Mouse (Mus musculus) brain, embryonic 18.5 days (tissue): ENCODE measurements at regions not wholly inside any gene's neighbourhood (a gene's known extent, or its start where the extent isn't known, plus 50 kb on each side); places are given as distances from the start of the nearest gene placed in this dataset.

Experiments
- DNase-seq: peaks from one replicate; pipeline ENCODE4 v3.0.0-alpha.2; 2012; ENCODE audit warnings: low read depth, low spot score

DNA sequence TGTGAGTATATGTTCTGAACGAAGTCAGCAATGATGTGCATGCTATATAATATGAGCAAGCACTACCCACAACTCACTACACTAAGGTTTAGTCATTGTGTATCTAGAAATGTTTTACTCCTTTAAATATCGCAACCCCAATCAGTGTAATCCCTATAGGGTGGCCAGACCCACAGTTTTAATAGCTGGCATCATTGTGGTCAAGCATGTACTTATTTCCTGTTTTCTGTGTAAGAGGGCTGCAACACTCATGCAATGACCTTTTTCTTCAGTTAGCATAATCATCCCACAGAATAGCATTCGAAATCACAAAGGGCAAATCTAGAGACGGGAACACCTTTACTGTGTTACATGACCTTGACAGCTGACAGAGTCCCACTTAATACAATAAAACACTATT lies 333.3 kb downstream of the Insc start:
- DNase-seq, result no peak

DNA sequence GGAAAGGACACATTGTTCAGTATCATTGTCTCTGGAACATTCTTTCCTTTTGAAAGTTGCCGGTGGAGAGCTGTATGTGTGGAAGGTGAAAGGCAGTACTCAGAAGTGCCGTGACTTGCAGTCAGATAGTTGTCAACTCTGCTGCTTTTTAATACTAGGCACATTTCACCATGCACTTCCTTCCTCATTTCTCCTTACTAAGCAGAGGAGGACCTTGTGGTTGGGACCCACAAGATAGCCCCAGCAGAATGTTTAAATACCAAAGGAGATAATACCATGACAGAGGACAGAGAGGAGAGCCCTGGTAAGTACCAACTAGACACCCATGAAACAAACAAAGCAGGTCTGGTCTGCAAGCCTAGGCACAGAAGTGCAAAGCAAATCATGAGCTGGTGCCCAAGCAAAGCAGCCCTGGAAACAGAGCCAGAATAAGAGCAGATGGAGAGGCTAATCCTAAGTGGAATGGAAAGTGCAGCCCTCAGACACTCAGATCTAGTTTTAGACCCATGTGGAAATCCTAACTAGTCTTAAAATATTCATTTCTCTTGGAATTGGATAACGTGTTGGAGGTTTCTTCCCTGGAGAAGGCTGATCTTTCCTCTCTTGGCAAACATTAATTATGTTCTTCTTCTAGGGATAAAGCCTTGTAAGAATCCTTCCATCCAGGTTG lies 341.4 kb downstream of the Insc start:
- DNase-seq, result no peak

DNA sequence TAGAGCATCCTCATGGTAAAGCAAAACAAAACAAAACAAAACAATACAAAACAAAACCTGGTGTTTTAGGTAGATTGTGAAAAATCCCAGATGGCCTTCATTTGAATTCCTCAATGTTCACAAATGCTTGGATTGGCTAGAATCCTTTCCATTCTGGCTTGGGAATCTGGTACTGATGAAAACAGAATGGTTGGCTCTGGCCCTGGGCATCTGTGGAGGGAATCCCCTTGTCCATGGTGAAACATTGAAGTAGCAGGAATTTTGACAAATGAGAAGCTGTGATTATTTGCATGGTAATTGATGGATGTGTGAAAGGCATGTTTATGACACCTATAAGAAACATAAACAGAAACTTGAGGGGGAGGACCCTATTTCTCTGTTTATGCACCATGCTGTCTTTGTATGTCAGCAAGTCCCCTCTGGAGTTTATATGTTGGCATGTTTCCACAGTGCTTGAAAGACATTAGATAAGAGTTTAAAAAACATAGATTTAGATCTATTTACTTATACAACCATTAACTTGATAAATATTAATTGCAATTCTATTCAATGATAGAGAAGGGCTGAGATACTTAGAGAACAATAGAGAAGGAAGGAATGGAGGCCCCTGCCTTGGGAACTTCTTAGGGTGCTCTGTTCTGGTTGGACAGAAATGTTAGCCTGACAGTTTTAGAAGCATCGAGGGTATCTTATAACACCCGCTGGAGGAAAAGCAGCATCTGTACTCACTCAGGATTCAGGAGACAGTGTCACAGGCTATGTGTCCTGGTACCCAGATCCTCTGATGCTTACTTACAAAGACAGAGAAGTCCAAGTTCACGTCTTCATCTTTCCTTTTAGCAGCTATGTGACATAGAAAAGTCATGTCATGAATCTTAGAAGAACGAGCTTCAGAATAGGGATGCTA lies 343.3 kb downstream of the Insc start:
- DNase-seq, result peak; percentile 62

DNA sequence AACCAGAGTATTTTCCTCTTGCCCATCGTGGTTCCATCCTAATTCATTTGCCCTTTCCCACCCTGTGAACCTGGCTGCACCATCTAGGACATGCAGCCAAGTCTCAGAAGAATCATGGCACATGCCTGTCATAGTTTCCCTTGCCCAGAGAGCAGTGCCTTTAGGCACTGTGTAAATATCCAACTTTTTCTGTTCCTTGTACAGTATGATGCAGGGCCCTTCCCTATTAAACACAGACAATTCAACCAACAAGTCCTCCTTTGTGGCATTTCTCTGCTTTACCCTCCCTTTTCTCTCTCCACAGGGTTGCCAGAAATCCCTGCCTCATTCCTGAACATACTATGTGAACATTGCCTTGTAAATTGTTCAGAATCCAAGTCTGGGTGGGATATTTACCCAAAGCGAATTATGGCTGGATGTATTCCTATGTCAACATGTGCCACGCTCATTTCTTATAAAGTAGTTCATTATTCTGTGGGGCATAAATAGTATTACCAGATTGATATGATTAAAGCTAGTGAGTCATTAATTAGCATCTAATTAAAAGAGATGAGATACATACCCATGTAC lies 349.1 kb downstream of the Insc start:
- no peak for DNase-seq

DNA sequence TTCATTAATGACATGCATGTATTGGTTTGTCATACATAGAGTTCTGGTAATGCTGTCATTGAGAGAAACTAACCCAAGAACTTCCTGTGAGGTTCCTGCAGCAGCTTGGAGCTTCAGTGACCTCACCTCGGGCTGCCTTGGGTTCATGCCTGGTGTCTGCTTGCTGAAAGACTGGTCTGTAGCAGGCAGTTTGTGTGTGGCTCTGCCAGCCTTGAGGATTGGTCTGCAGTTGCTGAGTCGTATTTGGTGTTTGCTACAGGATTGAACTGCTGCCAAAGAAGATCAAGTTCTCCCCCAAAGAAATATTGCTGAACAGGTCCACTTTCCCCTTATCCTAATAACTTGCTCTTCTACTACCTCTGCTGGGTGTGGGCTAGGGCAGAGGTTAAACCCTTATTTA lies 362.5 kb downstream of the Insc start:
- no peak for DNase-seq

DNA sequence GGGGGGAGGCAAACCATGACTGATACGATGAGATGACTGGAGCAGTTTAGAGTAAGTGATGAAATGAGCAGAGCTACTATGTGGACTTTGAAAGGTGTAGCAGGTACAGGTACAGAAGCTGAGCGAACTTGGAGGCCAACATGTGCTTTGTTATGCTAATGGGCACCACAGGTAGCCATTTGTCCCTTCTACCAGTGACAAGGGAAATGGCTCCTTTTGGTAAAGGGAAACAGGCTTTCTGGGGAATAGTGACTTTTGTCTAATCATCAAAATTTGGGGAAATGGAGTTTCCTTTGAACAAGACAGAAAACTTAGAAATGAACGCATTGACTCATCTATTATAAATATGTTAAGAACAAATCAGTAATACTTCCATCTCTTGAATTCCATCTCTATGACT lies 368.8 kb downstream of the Insc start:
- DNase-seq, result no peak

DNA sequence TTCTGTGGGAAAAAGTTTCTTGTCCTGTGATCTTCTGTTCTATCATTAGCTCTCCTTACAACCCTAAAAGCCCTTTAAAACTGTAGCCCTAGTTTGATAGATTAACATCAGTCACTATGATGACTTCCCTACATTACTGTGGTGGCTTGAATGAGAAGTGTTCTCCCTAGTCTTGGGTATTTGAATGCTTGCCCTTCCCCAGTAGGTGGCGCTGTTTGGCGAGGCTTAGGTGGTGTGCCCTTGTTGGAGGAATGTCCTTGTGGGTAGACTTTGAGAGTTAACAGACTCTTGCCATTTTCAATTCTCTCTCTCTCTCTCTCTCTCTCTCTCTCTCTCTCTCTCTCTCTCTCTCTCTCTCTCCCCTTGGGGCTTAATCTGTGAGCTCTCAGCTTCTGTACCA lies 379.8 kb downstream of the Insc start:
- DNase-seq, result no peak

DNA sequence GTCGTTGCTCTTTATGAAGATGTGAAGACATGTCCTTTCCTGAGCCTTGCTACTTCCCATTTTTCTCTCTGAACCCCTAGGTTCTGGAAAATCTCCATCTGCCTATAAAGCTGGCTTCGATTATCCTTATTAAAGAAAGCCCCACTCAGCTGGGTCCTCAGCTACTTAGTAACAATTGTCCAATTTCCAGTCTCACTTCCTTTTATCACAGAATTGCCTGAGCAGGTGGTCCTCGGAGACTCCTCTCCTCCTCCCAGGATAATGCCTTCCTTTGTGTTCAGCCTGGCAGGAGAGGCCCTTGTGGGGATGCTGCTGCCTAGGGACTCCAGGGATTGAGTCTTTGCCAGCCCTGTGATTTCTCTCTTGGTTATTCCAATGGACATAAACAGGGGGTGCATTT lies 385.5 kb downstream of the Insc start:
- no peak for DNase-seq

DNA sequence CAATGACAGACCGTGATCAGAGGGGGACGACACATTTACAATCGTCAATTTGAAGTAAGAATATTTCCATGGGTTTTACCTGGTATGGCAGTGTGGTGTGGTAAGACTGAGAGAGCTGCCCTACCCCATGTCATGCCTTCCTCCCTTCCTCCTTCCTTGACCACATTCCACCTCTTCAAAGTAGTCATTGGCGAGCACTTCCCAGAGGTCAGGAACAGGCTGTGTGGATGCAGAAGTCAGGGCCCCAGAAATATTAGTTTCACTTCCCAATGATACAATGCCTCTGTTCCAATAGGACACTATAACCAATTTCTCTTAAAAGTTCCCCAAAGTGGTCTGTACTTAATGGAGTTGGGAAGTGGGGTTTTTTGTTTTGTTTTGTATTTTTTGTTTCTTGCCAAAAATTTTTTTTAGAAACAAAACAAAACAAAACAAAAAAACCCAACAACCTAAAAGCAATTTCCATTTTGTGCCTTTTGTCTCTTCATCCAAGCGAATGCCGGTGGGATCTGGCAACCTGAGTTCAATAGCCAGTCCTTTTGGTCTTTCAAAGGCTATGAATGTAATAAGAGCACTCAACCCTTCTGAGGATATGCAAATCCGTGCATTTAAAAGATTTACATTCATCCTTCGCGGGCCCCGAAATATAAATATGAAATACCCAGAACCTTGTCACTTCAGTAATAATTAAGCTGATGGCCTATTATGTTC lies 387.9 kb downstream of the Insc start:
- DNase-seq, result no peak

DNA sequence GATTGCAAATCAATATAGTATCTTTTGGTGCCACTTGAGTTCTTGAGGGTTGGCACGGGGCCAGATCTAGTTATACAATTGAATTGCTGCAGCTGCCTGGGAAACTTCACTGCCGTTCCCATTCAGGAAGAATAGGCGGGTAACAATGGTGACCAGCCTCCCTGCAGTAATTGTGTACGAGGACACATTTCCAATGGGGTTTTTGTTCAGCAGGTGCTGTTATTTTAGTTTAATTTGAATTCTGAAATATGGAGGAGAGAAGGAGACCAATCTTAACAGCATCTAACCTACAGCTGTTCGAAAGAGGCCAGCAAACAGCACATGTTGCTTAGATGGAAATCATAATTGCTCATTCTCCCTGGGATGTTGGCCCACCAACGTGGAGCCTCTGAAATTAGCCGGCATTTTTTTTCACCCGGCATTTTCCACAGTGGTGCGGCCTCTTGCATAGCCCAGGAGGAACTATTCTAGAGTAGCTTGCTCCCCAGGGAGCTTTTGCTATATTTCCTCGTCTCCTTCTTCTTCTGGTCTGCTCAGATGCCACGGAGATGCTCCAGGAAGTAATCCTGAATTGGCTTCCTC lies 388.6 kb downstream of the Insc start:
- DNase-seq, result no peak

DNA sequence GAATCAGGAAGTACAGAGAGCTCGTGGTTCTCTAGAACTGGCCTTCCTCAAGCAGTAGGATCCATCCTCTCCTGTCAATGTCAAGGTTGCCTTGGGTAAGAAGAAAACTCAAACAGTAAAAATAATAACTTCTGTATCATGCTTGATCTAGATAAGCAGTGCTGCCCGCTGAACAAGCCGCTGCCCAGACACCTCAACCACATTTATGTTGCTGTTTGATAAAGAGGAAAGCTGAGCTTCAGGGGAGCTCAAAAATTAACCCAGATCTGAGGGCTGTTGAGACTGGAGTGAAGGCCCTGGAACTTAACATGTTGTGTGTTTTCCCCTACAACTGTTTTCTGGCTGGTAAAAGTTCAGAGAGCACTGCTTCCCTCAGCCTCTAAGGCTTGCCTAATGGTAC lies 389.1 kb downstream of the Insc start:
- DNase-seq, result no peak

DNA sequence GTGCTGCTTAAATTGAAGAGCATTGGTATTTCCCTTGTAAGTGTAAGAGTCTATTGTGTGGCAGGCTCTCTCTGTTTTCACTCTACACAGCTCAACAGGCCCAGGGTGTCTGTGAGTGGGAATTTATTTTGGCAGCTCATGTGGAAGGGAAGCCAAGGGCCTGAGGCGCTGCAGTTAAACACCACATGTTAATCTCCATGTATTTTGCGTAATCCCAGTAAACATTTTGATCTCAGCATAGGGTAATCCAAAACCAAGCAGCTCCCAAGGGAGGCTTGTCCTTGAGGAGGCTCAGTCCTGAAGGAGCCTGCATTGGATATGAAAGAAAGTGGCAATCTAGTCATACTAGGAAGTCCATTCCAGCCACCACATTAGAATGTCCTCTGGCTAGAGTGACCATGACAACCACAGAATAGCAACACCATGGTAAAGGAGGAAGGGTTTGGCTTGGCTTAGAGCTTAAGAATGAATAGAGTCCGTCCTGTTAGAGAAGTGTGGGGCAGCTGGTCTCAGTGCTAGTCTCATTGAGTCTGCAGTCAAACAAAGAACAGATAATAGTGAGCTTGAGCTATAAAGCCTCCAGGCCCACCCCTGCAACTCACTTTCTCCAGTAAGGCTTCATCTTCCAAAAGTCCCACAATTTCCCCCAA lies 391.6 kb downstream of the Insc start:
- DNase-seq, result no peak

DNA sequence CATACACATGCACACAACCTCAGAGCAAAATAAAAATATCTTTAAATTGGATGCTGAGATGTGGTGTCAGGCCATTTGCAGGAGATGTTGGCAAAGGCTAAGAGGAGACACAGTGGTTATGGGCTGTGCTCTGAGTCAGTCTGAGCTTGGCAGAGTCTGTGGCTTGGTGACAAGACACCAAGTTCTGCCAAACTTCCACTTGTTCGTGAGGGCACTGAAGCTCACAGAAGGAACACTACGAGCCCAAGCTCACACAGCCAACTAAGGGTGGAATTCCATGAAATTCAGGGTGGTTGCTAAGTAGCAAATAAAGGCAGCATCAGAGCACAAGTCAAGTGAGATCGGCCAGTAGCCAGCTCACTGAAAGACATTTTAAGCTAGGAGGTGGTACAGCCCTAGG lies 396.8 kb downstream of the Insc start:
- no peak for DNase-seq

DNA sequence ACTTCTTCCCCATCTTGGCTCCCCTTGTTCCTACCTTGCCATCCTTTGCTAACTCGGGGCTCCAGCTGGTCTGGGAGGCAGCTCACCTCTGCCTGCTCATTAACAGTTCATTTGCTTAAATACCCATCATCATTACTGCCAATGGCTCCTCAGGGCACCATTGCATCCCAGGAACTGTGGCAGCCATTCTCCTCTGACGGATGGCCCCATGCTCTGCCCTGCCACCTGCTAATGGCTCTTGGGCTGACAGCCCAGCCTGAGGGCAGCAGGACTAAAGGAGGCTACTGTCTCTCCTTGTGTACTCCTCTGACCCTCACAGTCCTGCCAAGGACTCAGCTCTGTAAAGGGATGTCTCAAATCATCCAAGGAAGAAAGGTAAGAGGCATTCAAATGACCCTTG lies 398.7 kb downstream of the Insc start:
- DNase-seq, result no peak

DNA sequence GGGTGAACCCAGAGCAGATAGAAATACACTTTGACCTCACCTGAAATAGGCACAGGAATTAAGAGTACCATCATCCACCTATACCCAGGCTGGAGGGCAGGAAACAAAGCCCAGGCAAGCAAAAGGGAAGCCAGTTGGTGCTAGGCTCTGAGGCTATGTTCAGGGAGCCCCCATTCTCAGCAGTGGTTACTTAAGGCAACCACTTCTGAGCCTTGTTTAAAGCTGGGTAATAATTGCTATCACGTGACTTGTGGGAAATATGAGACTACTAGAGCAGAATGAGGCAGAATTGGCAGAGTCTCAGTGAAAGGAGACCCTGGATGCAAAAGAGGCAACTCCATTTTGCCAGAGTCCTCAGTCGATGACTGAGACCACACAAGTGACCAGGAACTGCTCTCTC lies 401.5 kb downstream of the Insc start:
- no peak for DNase-seq

DNA sequence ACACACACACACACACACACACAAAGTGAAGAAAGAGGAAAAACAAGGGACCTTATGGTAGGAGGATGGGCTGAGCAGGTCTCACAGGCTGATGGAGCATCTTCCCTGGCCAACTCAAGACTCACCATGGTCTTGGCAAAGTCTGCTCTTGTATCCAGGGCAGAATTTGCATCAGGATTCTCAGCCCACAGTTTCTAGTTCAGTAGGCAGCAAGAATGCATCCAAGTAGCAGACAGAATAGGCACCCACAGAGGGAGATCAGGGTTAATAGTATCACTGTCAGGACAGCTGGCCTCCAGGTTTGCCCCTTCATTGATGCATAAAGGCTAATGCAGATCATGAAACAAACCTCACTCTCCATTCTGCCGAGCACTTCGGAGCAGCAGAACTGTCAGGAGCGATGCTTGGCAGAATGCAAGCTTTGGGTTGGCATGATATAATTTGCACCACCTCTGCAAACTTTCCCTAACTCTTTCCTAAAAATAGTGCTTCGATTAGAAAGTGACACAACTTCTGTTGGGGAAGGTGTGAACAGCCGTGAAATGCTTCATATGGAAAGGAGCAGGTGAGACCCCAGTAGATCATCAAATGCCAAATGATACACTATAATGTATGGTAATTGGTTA lies 404.0 kb downstream of the Insc start:
- DNase-seq, result no peak

DNA sequence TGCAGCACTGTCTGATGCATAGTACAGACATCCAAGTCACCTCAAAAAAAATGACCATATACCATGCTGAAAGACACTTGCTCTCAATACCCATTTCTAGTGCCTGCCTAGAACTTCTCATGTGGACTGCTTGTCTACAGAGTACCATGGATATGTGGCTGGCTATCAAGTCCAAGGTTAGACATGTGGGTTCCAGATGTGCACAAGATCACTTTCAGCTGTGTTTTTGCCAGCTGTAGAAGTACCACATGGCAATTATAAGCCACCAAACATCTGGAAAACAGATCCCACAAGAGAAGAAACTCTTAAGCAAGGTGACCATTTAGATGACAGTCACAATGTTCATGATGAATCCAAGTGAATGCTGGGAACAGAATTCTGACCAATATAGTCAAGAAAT lies 409.8 kb downstream of the Insc start:
- DNase-seq, result no peak

DNA sequence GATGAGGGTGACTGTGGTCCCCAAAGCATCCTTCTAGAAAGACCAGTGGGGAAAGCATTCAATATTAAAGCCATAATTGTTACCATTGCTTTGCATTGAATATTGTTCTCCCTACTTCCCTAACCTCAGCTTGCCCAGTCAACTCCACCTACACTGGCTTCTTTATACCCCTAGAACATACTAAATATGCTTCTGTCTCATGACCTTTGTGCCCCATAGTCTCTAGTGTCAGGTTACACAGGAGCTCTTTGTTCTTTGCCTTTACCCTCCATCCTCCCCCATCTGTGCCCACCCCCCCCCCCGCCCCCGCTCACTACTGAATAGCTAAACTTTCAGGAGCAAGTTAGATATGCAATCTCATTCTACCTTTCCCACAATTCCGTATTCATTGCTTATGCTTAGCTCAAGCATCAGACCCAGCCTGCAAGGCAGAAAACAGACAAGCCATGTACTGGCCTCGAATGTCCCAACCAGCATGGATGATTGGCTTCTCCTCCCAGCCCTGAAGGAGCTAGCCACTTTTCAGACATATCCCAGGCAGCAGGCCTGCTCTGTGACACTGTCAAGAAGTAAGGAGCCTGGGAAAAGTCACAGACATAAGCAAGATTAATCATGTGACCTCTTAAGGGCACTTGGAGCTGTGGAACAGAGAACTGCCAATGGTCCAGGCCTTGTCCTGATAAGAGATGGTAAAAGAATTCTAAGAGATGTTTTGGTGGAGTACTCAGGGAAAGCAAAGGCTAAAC lies 410.4 kb downstream of the Insc start:
- DNase-seq, result no peak

DNA sequence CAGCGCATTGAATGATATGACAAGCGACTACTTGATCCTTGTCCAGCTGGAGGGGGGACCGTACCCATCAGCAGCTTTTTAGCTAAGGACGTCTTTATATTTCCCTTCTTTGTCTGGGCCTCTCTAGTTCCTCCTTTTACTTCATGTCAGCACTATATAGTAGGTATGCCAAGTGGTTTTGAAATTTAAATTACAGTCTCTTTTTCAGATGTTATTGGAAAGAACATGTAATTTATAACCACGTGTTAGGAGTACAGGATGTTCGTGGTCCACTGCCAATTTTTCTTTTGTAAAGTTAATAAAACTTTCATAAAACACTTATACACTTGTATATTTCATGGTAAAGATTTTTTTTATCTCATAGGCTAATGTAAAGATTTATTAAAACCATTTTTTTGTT lies 426.5 kb downstream of the Insc start:
- DNase-seq, result no peak

DNA sequence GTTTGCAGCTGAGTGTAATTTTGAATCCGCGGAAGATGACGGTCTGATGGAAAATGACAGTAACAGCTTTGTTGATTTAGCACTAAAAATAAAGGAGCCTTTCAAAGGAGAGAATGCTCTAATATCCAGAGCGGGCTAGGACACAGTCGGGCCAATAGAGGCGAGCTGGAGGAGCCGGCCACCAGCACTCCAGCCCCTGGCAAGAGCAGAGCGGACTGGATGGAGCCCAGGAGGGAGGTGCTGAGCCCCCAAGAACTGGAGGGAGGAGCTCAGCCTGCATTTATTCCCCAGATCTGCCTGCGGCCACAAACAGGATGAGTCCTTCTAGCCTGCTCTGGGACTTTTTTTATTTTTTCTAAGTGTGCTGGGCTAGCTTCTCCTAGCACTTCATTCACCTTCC lies 426.9 kb downstream of the Insc start:
- DNase-seq, result no peak
